Mouse (Mus musculus) thymus, adult 2 months (tissue): ENCODE data around the gene Adamtsl5. TPM values are rescaled to one million over a fixed set of nuclear protein-coding genes. Genes with fewer than 3 reads are reported as not detected.
A peak's percentile ranks its signal among the peaks of the same experiment; 100 is the strongest.

Experiments used
- DNase-seq: peaks from one replicate; pipeline ENCODE4 v3.0.0; 2021
- H3K27ac ChIP-seq: fragments of 200-500 bp; 2 replicates; pipeline ENCODE4 v1.5.1; 2012; ENCODE audit warnings: low read length, control low read depth; ENCODE audit not compliant: control insufficient read depth, insufficient read depth
- H3K27me3 ChIP-seq: fragments of 200-500 bp; 2 replicates; pipeline ENCODE4 v1.6.1; 2012; ENCODE audit warnings: mild to moderate bottlenecking, low read length, moderate library complexity, mixed read lengths; ENCODE audit not compliant: control insufficient read depth, insufficient read depth
- H3K36me3 ChIP-seq: fragments of 200-500 bp; 2 replicates; pipeline ENCODE4 v1.6.1; 2012; ENCODE audit warnings: mild to moderate bottlenecking, low read length, moderate library complexity; ENCODE audit not compliant: control insufficient read depth, insufficient read depth
- H3K4me1 ChIP-seq: fragments of 200-500 bp; replicated peaks from 2 replicates; pipeline ENCODE4 v1.6.1; 2012; ENCODE audit warnings: low read length; ENCODE audit not compliant: control insufficient read depth, insufficient read depth
- H3K4me3 ChIP-seq: fragments of 200-500 bp; 2 replicates; pipeline ENCODE4 v1.5.1; 2012; ENCODE audit warnings: mild to moderate bottlenecking, low read length, control low read depth, moderate library complexity; ENCODE audit not compliant: control insufficient read depth, insufficient read depth
- CTCF ChIP-seq: fragments of 200-500 bp; IDR thresholded peaks from 2 replicates; pipeline ENCODE4 v1.5.1; 2012; ENCODE audit warnings: mild to moderate bottlenecking, control low read depth, low read length, moderate library complexity, borderline replicate concordance; ENCODE audit not compliant: control insufficient read depth, poor library complexity, insufficient read depth; ENCODE audit errors: extremely low read depth
- POLR2A ChIP-seq: fragments of 200-500 bp; IDR thresholded peaks from 2 replicates; pipeline ENCODE4 v1.6.1; 2012; ENCODE audit warnings: mild to moderate bottlenecking, low read length, control low read depth, moderate library complexity; ENCODE audit not compliant: control insufficient read depth, poor library complexity, insufficient read depth; ENCODE audit errors: extremely low read depth
- WGBS: fragments of 180-500 bp; shearing (Covaris S2); methylation state at CpG from one replicate; pipeline ENCODE4 v1.1.7; 2018; 5-methylcytosine and 5-hydroxymethylcytosine counted together
- polyA plus RNA-seq: library from polyadenylated mRNA; depleted of rRNA; stranded (reverse); fragments of >200 nt; gene quantifications from 2 replicates; pipeline ENCODE4 v1.2.3, GENCODE M21; 2012

Adamtsl5 gene
- polyA plus RNA-seq, 1 experiment = 9.0 TPM

DNA sequence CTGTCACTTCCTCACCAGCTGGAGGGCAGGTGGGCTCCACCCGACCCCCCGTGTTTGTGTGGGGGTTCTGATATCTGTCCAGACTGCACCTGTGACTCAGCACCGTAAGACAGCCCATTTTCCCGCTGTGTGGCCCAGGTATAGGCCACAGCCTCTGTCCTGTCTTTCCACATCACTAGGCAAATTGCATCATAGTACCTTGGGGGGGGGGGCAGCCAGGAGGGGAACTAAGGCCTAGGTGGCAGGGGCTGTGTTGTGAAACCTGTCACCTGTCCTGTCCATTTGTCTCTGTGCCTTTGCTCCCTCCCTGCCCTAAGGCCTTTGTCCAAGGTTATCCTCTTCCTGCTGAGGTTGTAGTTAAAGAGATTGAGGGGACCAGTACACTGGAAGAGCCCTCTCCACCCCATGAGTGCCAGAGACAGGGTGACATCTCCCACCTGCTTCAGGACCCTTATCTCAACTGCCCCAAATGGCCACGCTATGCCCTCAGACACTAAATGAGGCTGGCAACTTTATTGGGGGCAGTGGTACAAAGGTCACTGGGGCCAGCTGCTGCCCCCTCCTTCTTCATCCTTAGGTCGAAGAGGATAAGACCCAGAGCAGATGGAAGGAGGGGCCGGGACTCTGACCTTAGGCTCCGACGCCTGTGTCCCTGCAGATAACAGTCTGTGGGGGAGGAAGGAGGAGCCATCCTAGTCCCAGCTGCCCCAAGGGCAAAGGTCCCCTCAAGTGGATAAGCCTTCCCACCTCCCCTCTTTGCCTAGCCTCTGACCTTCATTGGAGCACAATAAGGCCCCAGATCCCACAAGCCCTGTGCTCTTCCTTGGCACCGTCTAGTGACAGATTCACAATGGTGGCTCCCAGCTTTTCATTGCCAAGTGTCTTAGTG lies 16.3 kb downstream of the Adamtsl5 start:
- Histone ChIP-seq H3K36me3 (no peaks in the 10 kb centered on the region), H3K27ac (no peak overlapping the region), H3K4me3 (no peak overlapping the region), H3K4me1 (peaks cover 16% of the 10 kb centered on the region), H3K27me3 (peaks cover 4% of the 10 kb centered on the region; the same call in 1 of the 2 replicates)
- 85% methylated on average over 10 of the region's 10 CpGs for WGBS
- no peak for DNase-seq
- no peak for TF ChIP-seq POLR2A
- no peak for TF ChIP-seq CTCF

GRCm38 (mm10) chr10:80330888-80331287 lies 17.3 kb downstream of the Adamtsl5 start:
- TF ChIP-seq CTCF = no peak
- TF ChIP-seq POLR2A = no peak
- H3K4me1 ChIP-seq = peaks cover 12% of the 10 kb centered on the region
- no peak overlapping the region for H3K27ac ChIP-seq
- H3K4me3 ChIP-seq = no peak overlapping the region
- no peaks in the 10 kb centered on the region for H3K36me3 ChIP-seq
- no peak for DNase-seq
- H3K27me3 ChIP-seq = peaks cover 4% of the 10 kb centered on the region; the same call in 1 of the 2 replicates
- WGBS = 87% methylated on average over 2 of the region's 2 CpGs

- Histone ChIP-seq H3K27ac (no peak overlapping the region), H3K4me1 (peaks cover 9% of the 10 kb centered on the region), H3K36me3 (no peaks in the 10 kb centered on the region), H3K4me3 (peak overlapping the region; percentile 44), H3K27me3 (peaks cover 4% of the 10 kb centered on the region; the same call in 1 of the 2 replicates)
- TF ChIP-seq POLR2A (no peak), CTCF (no peak)
- no peak for DNase-seq
- 3% methylated on average over 41 of the region's 41 CpGs for WGBS
Measured at GRCm38 (mm10) chr10:80330084-80330483, 18.1 kb downstream of the Adamtsl5 start.

DNA sequence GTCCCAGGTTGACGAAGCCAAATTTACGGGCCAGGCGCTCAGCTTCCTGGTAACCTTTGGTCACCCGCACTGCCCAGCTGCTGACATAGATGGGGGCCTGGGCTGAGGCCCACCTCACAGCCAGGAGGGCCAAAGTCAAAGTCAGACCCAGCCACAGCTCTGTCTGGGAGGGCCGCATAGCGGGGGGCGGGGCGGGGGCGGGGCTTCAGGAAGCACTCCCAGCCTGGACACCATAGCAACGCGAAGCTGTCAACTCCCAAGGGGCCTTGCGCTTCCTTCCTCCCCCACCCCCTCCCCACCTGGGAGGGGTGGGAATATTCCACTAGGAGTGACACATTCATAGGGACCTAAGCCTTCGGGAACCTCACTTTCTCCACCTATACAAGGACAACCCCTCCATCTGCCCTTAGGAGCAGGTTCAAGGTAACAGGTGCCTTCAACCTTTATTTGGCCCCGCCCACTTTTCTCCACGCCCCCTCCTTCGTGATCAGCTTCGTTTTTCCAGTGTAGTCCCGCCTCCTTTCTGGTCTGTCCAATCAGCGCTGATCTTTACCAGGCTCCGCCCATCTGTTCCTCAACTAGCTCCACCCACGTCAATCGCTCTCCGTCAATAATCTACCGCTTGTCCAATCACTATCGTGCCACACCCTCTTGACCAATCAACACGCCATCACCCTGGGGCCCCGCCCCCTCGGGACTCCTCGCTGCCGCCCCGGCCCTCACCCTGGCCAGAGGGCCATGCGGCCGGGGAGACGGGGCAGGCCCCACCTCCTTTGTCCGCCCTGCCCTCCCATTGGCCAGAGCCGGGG lies 18.7 kb downstream of the Adamtsl5 start, which contains the start of the genes Pcsk4 and Reep6:
Gene Pcsk4 (minus strand): TSS at position 226 of the 809 bp plus-strand sequence.
Gene Reep6 (plus strand): TSS at position 681 of the 809 bp plus-strand sequence.
- Histone ChIP-seq H3K4me3 (peak within 1 kb of the TSS; percentile 44), H3K36me3 (no peaks in the 10 kb centered on the region), H3K27ac (no peak within 1 kb of the TSS), H3K27me3 (peaks cover 4% of the 10 kb centered on the region; the same call in 1 of the 2 replicates), H3K4me1 (peaks cover 9% of the 10 kb centered on the region)
- TF ChIP-seq POLR2A = no peak
- TF ChIP-seq CTCF = no peak
- 11% methylated on average over 36 of the region's 36 CpGs for WGBS
- DNase-seq = peak; percentile 60

DNA sequence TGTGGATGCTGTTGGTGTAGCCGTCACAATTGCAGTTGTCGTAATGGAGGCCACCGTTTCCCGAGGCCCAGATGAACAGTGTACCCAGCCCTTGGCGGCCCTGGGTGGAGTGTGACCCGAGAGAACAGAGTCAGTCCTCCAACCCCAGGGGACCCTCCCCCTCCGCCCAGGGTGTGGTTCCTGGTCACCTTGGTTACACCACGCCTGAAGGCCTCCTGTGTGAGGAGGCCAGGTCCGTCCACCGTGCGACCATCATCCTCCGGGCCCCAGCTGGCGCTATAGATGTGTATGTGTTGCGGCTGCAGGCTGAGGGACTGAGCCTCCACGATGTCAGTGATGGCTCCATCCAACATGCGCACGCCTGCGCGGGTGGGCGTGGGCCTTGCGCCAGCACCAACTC lies 23.2 kb downstream of the Adamtsl5 start:
- 95% methylated on average over 21 of the region's 21 CpGs for WGBS
- no peak overlapping the region for H3K27ac ChIP-seq

GRCm38 (mm10) chr10:80324120-80325037 lies 23.8 kb downstream of the Adamtsl5 start:
- Histone ChIP-seq H3K27me3 (no peaks in the 10 kb centered on the region), H3K4me3 (no peak overlapping the region), H3K4me1 (peaks cover 34% of the 10 kb centered on the region), H3K27ac (no peak overlapping the region), H3K36me3 (no peaks in the 10 kb centered on the region)
- TF ChIP-seq CTCF (no peak), POLR2A (no peak)
- DNase-seq = no peak
- 87% methylated on average over 17 of the region's 17 CpGs for WGBS

More for the DNA sequence above, 23.2 kb downstream of the Adamtsl5 start:
- TF ChIP-seq CTCF (no peak), POLR2A (no peak)
- Histone ChIP-seq H3K4me1 (peaks cover 36% of the 10 kb centered on the region), H3K4me3 (no peak overlapping the region), H3K36me3 (no peaks in the 10 kb centered on the region), H3K27me3 (peaks cover under 1% of the 10 kb centered on the region; the same call in 1 of the 2 replicates)
- DNase-seq = no peak
